Mouse (Mus musculus) liver, postnatal 0 days (tissue): ENCODE results near the gene Pgap3.

Source experiments
- CTCF ChIP-seq: sonication (generic); IDR thresholded peaks from 2 replicates; pipeline ENCODE4 v1.5.1; 2016; ENCODE audit warnings: antibody characterized with exemption, low read depth
- EP300 ChIP-seq: IDR thresholded peaks from 2 replicates; pipeline ENCODE4 v1.6.1; 2016; ENCODE audit warnings: antibody characterized with exemption, low read depth, mild to moderate bottlenecking

DNA sequence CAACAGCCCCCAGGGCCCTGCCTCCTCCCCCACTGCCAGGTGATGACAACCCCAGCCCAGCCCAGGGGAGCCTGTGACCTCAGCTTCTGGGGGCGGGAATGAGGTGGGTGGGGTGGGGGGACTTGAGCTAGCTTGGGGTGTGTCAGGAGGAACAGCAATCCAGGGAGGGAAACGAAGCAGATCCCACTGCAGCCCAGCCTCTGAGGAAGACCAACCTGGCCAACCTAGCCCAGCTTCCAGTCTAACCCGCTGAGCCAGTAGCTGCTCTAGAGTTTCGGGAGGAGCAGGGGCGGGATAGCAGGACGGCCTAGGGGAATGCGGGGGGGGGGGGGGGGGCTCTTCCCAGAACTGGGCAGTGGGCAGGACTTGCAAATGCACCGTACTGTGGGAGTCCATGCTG lies 8.3 kb downstream of the Pgap3 start:
- TF ChIP-seq CTCF (no peak), EP300 (no peak)
